Comparison of ENCODE assay signal across 22 mouse cellular contexts in the genomic region with DNA sequence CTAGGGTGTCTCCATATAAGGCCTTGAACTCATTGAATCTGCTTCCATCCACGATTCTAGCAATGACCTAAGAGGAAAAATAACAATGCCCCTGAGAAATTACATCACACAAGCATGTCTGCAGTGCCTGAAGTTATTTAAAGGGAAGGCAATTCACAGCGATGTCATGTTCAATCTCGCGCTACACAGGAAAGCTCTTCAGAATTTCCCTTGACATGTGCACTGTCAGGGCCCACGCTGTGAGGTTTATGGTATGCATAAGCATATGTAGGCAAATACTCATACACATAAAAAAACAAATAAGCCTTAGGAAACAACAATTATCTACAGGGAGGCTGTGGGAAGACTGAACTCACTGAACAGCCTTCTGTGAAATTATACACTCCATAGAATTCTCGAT. TPM values are rescaled to one million over a fixed set of nuclear protein-coding genes. Genes with fewer than 3 reads are reported as not detected.
DNase-seq lines count a peak whose midpoint lies in the region; ATAC-seq and TF ChIP-seq lines count a peak whose summit lies in the region.
"Had no signal": no experiment of that assay in that cellular context is flagged by ENCODE, and none has a peak within 500 bp of the region (broad histone marks: within the 10 kb centered on the region; RNA-seq: fewer than 3 reads in every experiment).

No protein-coding gene starts in this region.

- DNase-seq in frontal cortex, adult 2 months (ENCODE audit: extremely low spot score in 1 of 2, low spot score in 1 of 2), result no peak
- peak; percentile 9 for DNase-seq in midbrain, embryonic 14.5 days
- DNase-seq in hindbrain, postnatal 0 days (ENCODE audit: low spot score), result peak; percentile 33
- no peak for DNase-seq in stomach, postnatal 0 days (ENCODE audit: low spot score)
- no peak for DNase-seq in layer of hippocampus, postnatal 14 days (ENCODE audit: low spot score in 2 of 2)
- DNase-seq in cerebellum, adult 9-11 months, result no peak
- DNase-seq: adrenal gland, postnatal 36 days; cerebellum, adult 11-12 months; cerebellum, postnatal 14 days; forebrain, postnatal 0 days; gastrocnemius, postnatal 36 days; kidney, adult 2 months; kidney, postnatal 10 days; lung, adult 18-20 months; lung, postnatal 10 days; right cerebral cortex, postnatal 14 days had no signal

- H3K27ac ChIP-seq in midbrain, embryonic 14.5 days (replicated peaks; ENCODE audit: low read depth, low read length), result peak overlapping the region; percentile 17; the same call in 1 of the 2 replicates
- no peak overlapping the region for H3K27ac ChIP-seq in midbrain, embryonic 15.5 days
- H3K27ac ChIP-seq in hindbrain, postnatal 0 days, result no peak overlapping the region; the same call in 1 of the 2 replicates
- H3K27ac ChIP-seq in stomach, postnatal 0 days (replicated peaks), result peak overlapping the region; percentile 24; the same call in 1 of the 2 replicates
- H3K27ac ChIP-seq: embryonic facial prominence, embryonic 12.5 days; limb, embryonic 12.5 days; liver, embryonic 12.5 days had no signal

- no peaks in the 10 kb centered on the region for H3K4me1 ChIP-seq in midbrain, embryonic 14.5 days (ENCODE audit: control insufficient read depth, insufficient read depth, low read length)
- H3K4me1 ChIP-seq in midbrain, embryonic 15.5 days, result no peaks in the 10 kb centered on the region
- H3K4me1 ChIP-seq in hindbrain, postnatal 0 days (ENCODE audit: insufficient read depth, low read length), result no peaks in the 10 kb centered on the region
- no peaks in the 10 kb centered on the region for H3K4me1 ChIP-seq in stomach, postnatal 0 days (replicated peaks; ENCODE audit: control insufficient read depth, insufficient read depth)
- H3K4me1 ChIP-seq: embryonic facial prominence, embryonic 12.5 days; limb, embryonic 12.5 days; liver, embryonic 12.5 days had no signal

- no peak overlapping the region for H3K4me2 ChIP-seq in midbrain, embryonic 14.5 days (ENCODE audit: low read length)
- H3K4me2 ChIP-seq in midbrain, embryonic 15.5 days, result no peak overlapping the region
- H3K4me2 ChIP-seq in hindbrain, postnatal 0 days (ENCODE audit: low read depth, low read length), result no peak overlapping the region
- H3K4me2 ChIP-seq in stomach, postnatal 0 days (replicated peaks; ENCODE audit: low read depth), result no peak overlapping the region
- H3K4me2 ChIP-seq: embryonic facial prominence, embryonic 12.5 days; limb, embryonic 12.5 days; liver, embryonic 12.5 days; midbrain, embryonic 11.5 days had no signal

- H3K36me3 ChIP-seq in midbrain, embryonic 14.5 days (ENCODE audit: control insufficient read depth, insufficient read depth, low read length), result peaks cover 16% of the 10 kb centered on the region; the same call in 1 of the 2 replicates
- no peaks in the 10 kb centered on the region for H3K36me3 ChIP-seq in midbrain, embryonic 15.5 days (replicated peaks)
- no peaks in the 10 kb centered on the region for H3K36me3 ChIP-seq in hindbrain, postnatal 0 days (ENCODE audit: insufficient read depth, low read length)
- H3K36me3 ChIP-seq in stomach, postnatal 0 days (ENCODE audit: control insufficient read depth, insufficient read depth, low read length), result peaks cover 4% of the 10 kb centered on the region; the same call in 1 of the 2 replicates

- TF ChIP-seq CTCF in hindbrain, postnatal 0 days (IDR thresholded peaks at IDR 0.05; ENCODE audit: low read depth), result no peak
- no peak for TF ChIP-seq CTCF in stomach, postnatal 0 days (IDR thresholded peaks at IDR 0.05; ENCODE audit: low read depth)

- 0 out of 2 replicates have a peak, but pooled peaks have one; percentile 11 for ATAC-seq in frontal cortex, adult (ENCODE audit: low TSS enrichment)
- ATAC-seq in midbrain, embryonic 14.5 days (ENCODE audit: low FRiP score, low TSS enrichment), result no peak
- ATAC-seq in midbrain, embryonic 15.5 days (replicated peaks), result no peak
- peak; percentile 57; the same call in 1 of the 2 replicates for ATAC-seq in hindbrain, postnatal 0 days
- no peak for ATAC-seq in stomach, postnatal 0 days (ENCODE audit: low FRiP score, low TSS enrichment)
- ATAC-seq: forebrain, postnatal 0 days; liver, embryonic 12.5 days had no signal

- TF ChIP-seq EP300 in stomach, postnatal 0 days (optimal IDR thresholded peaks at IDR 0.05), result no peak

- 59% methylated on average over 6 of the region's 6 CpGs for WGBS in midbrain, embryonic 14.5 days
- WGBS in midbrain, embryonic 15.5 days, result 62% methylated on average over 6 of the region's 6 CpGs
- 52% methylated on average over 6 of the region's 6 CpGs for WGBS in hindbrain, postnatal 0 days
- WGBS in stomach, postnatal 0 days, result 65% methylated on average over 6 of the region's 6 CpGs

- no peaks in the 10 kb centered on the region for H3K9me3 ChIP-seq in midbrain, embryonic 14.5 days (ENCODE audit: control insufficient read depth, low read length)
- H3K9me3 ChIP-seq in midbrain, embryonic 15.5 days, result no peaks in the 10 kb centered on the region
- H3K9me3 ChIP-seq in hindbrain, postnatal 0 days (ENCODE audit: low read length), result no peaks in the 10 kb centered on the region
- H3K9me3 ChIP-seq in stomach, postnatal 0 days (ENCODE audit: control insufficient read depth, low read length), result no peaks in the 10 kb centered on the region
- H3K9me3 ChIP-seq: embryonic facial prominence, embryonic 12.5 days; limb, embryonic 12.5 days; liver, embryonic 12.5 days had no signal

- H3K27me3 ChIP-seq in midbrain, embryonic 14.5 days (ENCODE audit: control insufficient read depth, insufficient read depth, low read length), result no peaks in the 10 kb centered on the region
- H3K27me3 ChIP-seq in midbrain, embryonic 15.5 days (replicated peaks), result no peaks in the 10 kb centered on the region
- H3K27me3 ChIP-seq in hindbrain, postnatal 0 days (ENCODE audit: insufficient read depth, low read length), result no peaks in the 10 kb centered on the region
- no peaks in the 10 kb centered on the region for H3K27me3 ChIP-seq in stomach, postnatal 0 days (ENCODE audit: control insufficient read depth, insufficient read depth, low read length)
- H3K27me3 ChIP-seq: embryonic facial prominence, embryonic 12.5 days; limb, embryonic 12.5 days; liver, embryonic 12.5 days had no signal

- no peak overlapping the region for H3K4me3 ChIP-seq in midbrain, embryonic 14.5 days (replicated peaks; ENCODE audit: low read depth, low read length)
- H3K4me3 ChIP-seq in midbrain, embryonic 15.5 days, result no peak overlapping the region
- H3K4me3 ChIP-seq in hindbrain, postnatal 0 days (ENCODE audit: low read length), result no peak overlapping the region
- no peak overlapping the region for H3K4me3 ChIP-seq in stomach, postnatal 0 days (ENCODE audit: low read depth, low read length)
- H3K4me3 ChIP-seq: embryonic facial prominence, embryonic 12.5 days; limb, embryonic 12.5 days; liver, embryonic 12.5 days had no signal

- no peak overlapping the region for H3K9ac ChIP-seq in midbrain, embryonic 14.5 days (replicated peaks; ENCODE audit: low read length)
- no peak overlapping the region for H3K9ac ChIP-seq in midbrain, embryonic 15.5 days
- H3K9ac ChIP-seq in hindbrain, postnatal 0 days (replicated peaks; ENCODE audit: low read length), result no peak overlapping the region
- no peak overlapping the region for H3K9ac ChIP-seq in stomach, postnatal 0 days (ENCODE audit: low read length)
- H3K9ac ChIP-seq: embryonic facial prominence, embryonic 12.5 days; forebrain, postnatal 0 days; limb, embryonic 12.5 days; liver, embryonic 12.5 days had no signal

RNA-seq across cellular contexts. Expression of a gene that starts 51.6 kb away (rescaled TPM):
- 23.6 and 23.8 TPM in 2 replicates for polyA plus RNA-seq in frontal cortex, adult 2 months (2012; rRNA removed)
- polyA plus RNA-seq in midbrain, embryonic 14.5 days (2014; fragmentation: Nextera tagmentation; extraction: Ambion mirVana), result 28.9 and 35.6 TPM in 2 replicates
- 29.9 and 30.0 TPM in 2 replicates for polyA plus RNA-seq in midbrain, embryonic 15.5 days (2015; fragmentation: Nextera tagmentation; extraction: Ambion mirVana)
- total RNA-seq in hindbrain, postnatal 0 days (2014; rRNA removed), result 26.2 and 37.1 TPM in 2 replicates
- polyA plus RNA-seq in hindbrain, postnatal 0 days (2015; fragmentation: Nextera tagmentation; extraction: Ambion mirVana), result 38.1 and 41.2 TPM in 2 replicates
- polyA plus RNA-seq in stomach, postnatal 0 days (2015; fragmentation: Nextera tagmentation; extraction: Ambion mirVana), result 27.5 and 32.1 TPM in 2 replicates
- 10 to 100 TPM; 31.2 to 34.0 TPM for total RNA-seq in layer of hippocampus, postnatal 14 days (2021)

Comparison
In these comparisons a context has a peak if more than half of its experiments do, and no peak if none do; other contexts are left out.
1. H3K27ac ChIP-seq: peak in midbrain, embryonic 14.5 days (single experiment) and stomach, postnatal 0 days (single experiment); none in midbrain, embryonic 15.5 days (single experiment) and hindbrain, postnatal 0 days (single experiment).
2. ATAC-seq: peak in frontal cortex, adult (single experiment) and hindbrain, postnatal 0 days (single experiment); none in midbrain, embryonic 14.5 days (single experiment), midbrain, embryonic 15.5 days (single experiment) and stomach, postnatal 0 days (single experiment).
3. DNase-seq: peak in midbrain, embryonic 14.5 days (single experiment) and hindbrain, postnatal 0 days (single experiment); none in frontal cortex, adult 2 months (0 of 2), stomach, postnatal 0 days (single experiment), layer of hippocampus, postnatal 14 days (0 of 2) and cerebellum, adult 9-11 months (single experiment).